Mouse (Mus musculus) heart, embryonic 16.5 days (tissue): ENCODE measurements around the gene Ang. TPM values are rescaled to one million over a fixed set of nuclear protein-coding genes. Genes with fewer than 3 reads are reported as not detected.
A peak's percentile ranks its signal among the peaks of the same experiment; 100 is the strongest.

Experiments
- ATAC-seq: fragments of 200-750 bp; cut with Nextera tagmentation; replicated peaks from 2 replicates; pipeline ENCODE4 v1.8.0; 2017; ENCODE audit warnings: moderate number of reproducible peaks; ENCODE audit not compliant: insufficient read depth, low FRiP score; ENCODE audit errors: extremely low read depth
- H3K27ac ChIP-seq: fragments of 300-500 bp; sonication (generic); 2 replicates; pipeline ENCODE4 v1.5.1; 2014; ENCODE audit warnings: mild to moderate bottlenecking, low read length, control low read depth, moderate library complexity
- H3K27me3 ChIP-seq: fragments of 300-500 bp; sonication (generic); 2 replicates; pipeline ENCODE4 v1.6.1; 2014; ENCODE audit warnings: low read length, mixed read lengths; ENCODE audit not compliant: control insufficient read depth, insufficient read depth
- H3K36me3 ChIP-seq: fragments of 300-500 bp; sonication (generic); 2 replicates; pipeline ENCODE4 v1.6.1; 2014; ENCODE audit not compliant: control insufficient read depth, insufficient read depth
- H3K4me1 ChIP-seq: fragments of 300-500 bp; sonication (generic); 2 replicates; pipeline ENCODE4 v1.6.1; 2014; ENCODE audit warnings: low read length, mixed read lengths; ENCODE audit not compliant: control insufficient read depth, insufficient read depth
- H3K4me2 ChIP-seq: fragments of 300-500 bp; sonication (generic); 2 replicates; pipeline ENCODE4 v1.6.1; 2014; ENCODE audit warnings: low read depth, mild to moderate bottlenecking, control low read depth, low read length
- H3K4me3 ChIP-seq: fragments of 300-500 bp; sonication (generic); 2 replicates; pipeline ENCODE4 v1.5.1; 2014; ENCODE audit warnings: mild to moderate bottlenecking, control low read depth, low read length
- H3K9ac ChIP-seq: fragments of 300-500 bp; sonication (generic); 2 replicates; pipeline ENCODE4 v1.6.1; 2014; ENCODE audit warnings: low read length, control low read depth
- H3K9me3 ChIP-seq: fragments of 300-500 bp; sonication (generic); replicated peaks from 2 replicates; pipeline ENCODE4 v1.6.1; 2016; ENCODE audit warnings: low read length; ENCODE audit not compliant: control insufficient read depth
- WGBS: fragments of 180-500 bp; shearing (Covaris S2); extraction: QIAGEN DNeasy Blood & Tissue Kit; methylation state at CpG from one replicate; pipeline ENCODE4 v1.1.7; 2014; 5-methylcytosine and 5-hydroxymethylcytosine counted together
- polyA plus RNA-seq: library from polyadenylated mRNA; unstranded; fragments of >200 nt; fragmentation: Nextera tagmentation; extraction: Ambion mirVana; gene quantifications from 2 replicates; pipeline ENCODE4 v1.2.1, GENCODE M21; 2015

Ang gene
- polyA plus RNA-seq, 1 experiment from 2014 or later: 4.4 TPM

- no peak overlapping the region for H3K4me3 ChIP-seq
- no peak overlapping the region for H3K27ac ChIP-seq
- no peak overlapping the region for H3K9ac ChIP-seq
- no peak overlapping the region for H3K4me2 ChIP-seq
- no peak for ATAC-seq
- WGBS: 86% methylated on average over 5 of the region's 5 CpGs
- peaks cover 2% of the 10 kb centered on the region; the same call in 1 of the 2 replicates for H3K4me1 ChIP-seq
- H3K9me3 ChIP-seq: no peaks in the 10 kb centered on the region
- H3K27me3 ChIP-seq: no peaks in the 10 kb centered on the region
- no peaks in the 10 kb centered on the region for H3K36me3 ChIP-seq
These were observed 30.2 kb upstream of the Ang start for GRCm38 (mm10) chr14:51060761-51061160.

- ATAC-seq: no peak
- no peak overlapping the region for H3K4me3 ChIP-seq
- H3K36me3 ChIP-seq: no peaks in the 10 kb centered on the region
- no peaks in the 10 kb centered on the region for H3K27me3 ChIP-seq
- H3K9me3 ChIP-seq: no peaks in the 10 kb centered on the region
- H3K4me2 ChIP-seq: no peak overlapping the region
- no peak overlapping the region for H3K27ac ChIP-seq
- peaks cover 4% of the 10 kb centered on the region; the same call in 1 of the 2 replicates for H3K4me1 ChIP-seq
- 77% methylated on average over 5 of the region's 5 CpGs for WGBS
- H3K9ac ChIP-seq: no peak overlapping the region
These were observed 22.0 kb upstream of the Ang start for GRCm38 (mm10) chr14:51068956-51069355.

GRCm38 (mm10) chr14:51069617-51070016 is 21.3 kb upstream of the Ang start:
- H3K9ac ChIP-seq: no peak overlapping the region
- WGBS: 81% methylated on average over 2 of the region's 2 CpGs

GRCm38 (mm10) chr14:51074335-51074734 is 16.6 kb upstream of the Ang start, which contains the start of gene Olfr750:
TSS of gene Olfr750 (minus strand) at chr14:51074435.
- WGBS: 85% methylated on average over 3 of the region's 3 CpGs
- no peaks in the 10 kb centered on the region for H3K9me3 ChIP-seq
- no peak within 1 kb of the TSS for H3K9ac ChIP-seq
- H3K36me3 ChIP-seq: no peaks in the 10 kb centered on the region
- H3K27me3 ChIP-seq: no peaks in the 10 kb centered on the region
- ATAC-seq: no peak
- H3K4me2 ChIP-seq: no peak within 1 kb of the TSS
- H3K27ac ChIP-seq: no peak within 1 kb of the TSS
- H3K4me1 ChIP-seq: no peaks in the 10 kb centered on the region
- H3K4me3 ChIP-seq: no peak within 1 kb of the TSS

More at GRCm38 (mm10) chr14:51069617-51070016, 21.3 kb upstream of the Ang start:
- no peak for ATAC-seq
- Histone ChIP-seq H3K36me3 (no peaks in the 10 kb centered on the region), H3K9me3 (no peaks in the 10 kb centered on the region), H3K4me1 (peaks cover 4% of the 10 kb centered on the region; the same call in 1 of the 2 replicates), H3K4me3 (no peak overlapping the region), H3K27me3 (no peaks in the 10 kb centered on the region), H3K27ac (no peak overlapping the region), H3K4me2 (no peak overlapping the region)

GRCm38 (mm10) chr14:51079180-51079579 is 11.8 kb upstream of the Ang start:
- ATAC-seq: no peak
- no peaks in the 10 kb centered on the region for H3K36me3 ChIP-seq
- no peak overlapping the region for H3K27ac ChIP-seq
- no peak overlapping the region for H3K4me3 ChIP-seq
- 93% methylated on average over 1 of the region's 1 CpGs for WGBS
- H3K9ac ChIP-seq: no peak overlapping the region
- H3K4me2 ChIP-seq: no peak overlapping the region
- 0 out of 2 replicates have a peak, but pooled peaks cover 4% of the 10 kb centered on the region for H3K4me1 ChIP-seq
- H3K9me3 ChIP-seq: no peaks in the 10 kb centered on the region
- no peaks in the 10 kb centered on the region for H3K27me3 ChIP-seq

- Histone ChIP-seq H3K4me1 (0 out of 2 replicates have a peak, but pooled peaks cover 4% of the 10 kb centered on the region), H3K9ac (no peak overlapping the region), H3K9me3 (no peaks in the 10 kb centered on the region), H3K4me3 (no peak overlapping the region), H3K36me3 (no peaks in the 10 kb centered on the region), H3K27me3 (no peaks in the 10 kb centered on the region), H3K27ac (no peak overlapping the region), H3K4me2 (no peak overlapping the region)
- WGBS: 80% methylated on average over 2 of the region's 2 CpGs
- ATAC-seq: no peak
These were observed 9.9 kb upstream of the Ang start for GRCm38 (mm10) chr14:51081035-51081434.

- 3% methylated on average over 39 of the region's 40 CpGs for WGBS
- Histone ChIP-seq H3K27ac (peak overlapping the region; percentile 62), H3K9me3 (no peaks in the 10 kb centered on the region), H3K4me3 (peak overlapping the region; percentile 73), H3K4me1 (0 out of 2 replicates have a peak, but pooled peaks cover 4% of the 10 kb centered on the region), H3K9ac (peak overlapping the region; percentile 79), H3K4me2 (peak overlapping the region; percentile 90), H3K36me3 (no peaks in the 10 kb centered on the region), H3K27me3 (no peaks in the 10 kb centered on the region)
- ATAC-seq: peak; percentile 78
These were observed 8.1 kb upstream of the Ang start for GRCm38 (mm10) chr14:51082599-51083581.

- H3K9ac ChIP-seq: no peak overlapping the region; the same call in 1 of the 2 replicates
- no peaks in the 10 kb centered on the region for H3K36me3 ChIP-seq
- WGBS: 15% methylated on average over 7 of the region's 7 CpGs
These were observed 7.1 kb upstream of the Ang start for GRCm38 (mm10) chr14:51083805-51084204.

GRCm38 (mm10) chr14:51085086-51085485 is 5.9 kb upstream of the Ang start:
- peaks cover 6% of the 10 kb centered on the region; the same call in 1 of the 2 replicates for H3K4me1 ChIP-seq
- no peak overlapping the region for H3K4me2 ChIP-seq
- H3K9me3 ChIP-seq: no peaks in the 10 kb centered on the region
- H3K27me3 ChIP-seq: no peaks in the 10 kb centered on the region
- WGBS: 83% methylated on average over 2 of the region's 2 CpGs
- no peak overlapping the region for H3K4me3 ChIP-seq
- H3K27ac ChIP-seq: no peak overlapping the region
- no peak overlapping the region for H3K9ac ChIP-seq
- ATAC-seq: no peak
- H3K36me3 ChIP-seq: no peaks in the 10 kb centered on the region

More at GRCm38 (mm10) chr14:51083805-51084204, 7.1 kb upstream of the Ang start:
- no peaks in the 10 kb centered on the region for H3K9me3 ChIP-seq
- no peaks in the 10 kb centered on the region for H3K27me3 ChIP-seq
- peak overlapping the region; percentile 90 for H3K4me2 ChIP-seq
- no peak for ATAC-seq
- peaks cover 6% of the 10 kb centered on the region; the same call in 1 of the 2 replicates for H3K4me1 ChIP-seq
- H3K4me3 ChIP-seq: peak overlapping the region; percentile 73
- no peak overlapping the region for H3K27ac ChIP-seq
